Mouse (Mus musculus): Measurements from ENCODE around the gene Rfxank.

The Rfxank gene

GRCm38 (mm10) chr8:70139026-70139857, at the start of gene Rfxank, which contains the start of the genes Borcs8 and Mef2b:
TSS of gene Rfxank (minus strand) at chr8:70139154.
TSS of gene Borcs8 (plus strand) at chr8:70139499.
TSS of gene Mef2b (plus strand) at chr8:70139711.
- DNase-seq (ENCODE audit: low read depth) = peak; percentile 99

GRCm38 (mm10) chr8:70188707-70189106, 49.8 kb upstream of the Rfxank start:
- DNase-seq (ENCODE audit: low read depth) = no peak

GRCm38 (mm10) chr8:70183194-70183593, 44.2 kb upstream of the Rfxank start:
- DNase-seq (ENCODE audit: low read depth) = no peak

GRCm38 (mm10) chr8:70181903-70182252, 42.9 kb upstream of the Rfxank start:
- no peak for DNase-seq (ENCODE audit: low read depth)

- DNase-seq (ENCODE audit: low read depth) = no peak
Measured at GRCm38 (mm10) chr8:70181212-70181902, 42.4 kb upstream of the Rfxank start.

GRCm38 (mm10) chr8:70179082-70179481, 40.1 kb upstream of the Rfxank start:
- DNase-seq (ENCODE audit: low read depth) = no peak

- DNase-seq (ENCODE audit: low read depth) = no peak
Measured at GRCm38 (mm10) chr8:70178231-70178630, 39.3 kb upstream of the Rfxank start.

- no peak for DNase-seq (ENCODE audit: low read depth)
Measured at GRCm38 (mm10) chr8:70174079-70174478, 35.1 kb upstream of the Rfxank start.

GRCm38 (mm10) chr8:70173320-70173719, 34.4 kb upstream of the Rfxank start:
- DNase-seq (ENCODE audit: low read depth) = no peak

GRCm38 (mm10) chr8:70172043-70172681, 33.2 kb upstream of the Rfxank start, which contains the start of gene Tmem161a:
TSS of gene Tmem161a (plus strand) at chr8:70172356.
- DNase-seq (ENCODE audit: low read depth) = peak; percentile 92

- no peak for DNase-seq (ENCODE audit: low read depth)
Measured at GRCm38 (mm10) chr8:70171240-70171639, 32.3 kb upstream of the Rfxank start.

GRCm38 (mm10) chr8:70170748-70171147, 31.8 kb upstream of the Rfxank start:
- DNase-seq (ENCODE audit: low read depth) = no peak

GRCm38 (mm10) chr8:70170116-70170515, 31.2 kb upstream of the Rfxank start:
- no peak for DNase-seq (ENCODE audit: low read depth)

GRCm38 (mm10) chr8:70166504-70167110, 27.7 kb upstream of the Rfxank start:
- peak; percentile 58 for DNase-seq (ENCODE audit: low read depth)

GRCm38 (mm10) chr8:70163316-70163715, 24.4 kb upstream of the Rfxank start:
- DNase-seq (ENCODE audit: low read depth) = no peak

GRCm38 (mm10) chr8:70160015-70160414, 21.1 kb upstream of the Rfxank start:
- DNase-seq (ENCODE audit: low read depth) = no peak

- no peak for DNase-seq (ENCODE audit: low read depth)
Measured at GRCm38 (mm10) chr8:70159211-70159610, 20.3 kb upstream of the Rfxank start.

GRCm38 (mm10) chr8:70158069-70158853, 19.3 kb upstream of the Rfxank start:
- DNase-seq (ENCODE audit: low read depth) = peak; percentile 40

- no peak for DNase-seq (ENCODE audit: low read depth)
Measured at GRCm38 (mm10) chr8:70157240-70157800, 18.4 kb upstream of the Rfxank start.

GRCm38 (mm10) chr8:70152537-70153257, 13.7 kb upstream of the Rfxank start:
- peak; percentile 77 for DNase-seq (ENCODE audit: low read depth)
